Mouse (Mus musculus) A20 (cell line): ENCODE measurements around the gene Tor1b.

Experiments
- DNase-seq: peaks from one replicate; pipeline ENCODE4 v3.0.0-alpha.2; 2011; ENCODE audit warnings: low read depth, low spot score

Tor1b gene

GRCm38 (mm10) chr2:30985111-30986020 is 32.6 kb downstream of the Tor1b start:
- DNase-seq: peak; percentile 85

GRCm38 (mm10) chr2:30990221-30990620 is 37.5 kb downstream of the Tor1b start:
- DNase-seq: no peak

- no peak for DNase-seq
Measured at GRCm38 (mm10) chr2:30994853-30995252, 42.1 kb downstream of the Tor1b start.

GRCm38 (mm10) chr2:30995432-30995996 is 42.8 kb downstream of the Tor1b start:
- DNase-seq: no peak

GRCm38 (mm10) chr2:30998443-30999260 is 45.9 kb downstream of the Tor1b start:
- DNase-seq: no peak

- DNase-seq: no peak
Measured at GRCm38 (mm10) chr2:31002857-31003256, 50.1 kb downstream of the Tor1b start.

GRCm38 (mm10) chr2:31005453-31005852 is 52.7 kb downstream of the Tor1b start:
- DNase-seq: no peak

- no peak for DNase-seq
Measured at GRCm38 (mm10) chr2:31006434-31006833, 53.7 kb downstream of the Tor1b start.

GRCm38 (mm10) chr2:31007208-31007607 is 54.4 kb downstream of the Tor1b start:
- no peak for DNase-seq
